Mouse (Mus musculus): ENCODE measurements around the gene Pum3.
"Not testable (repeated sequence)": the region's sequence is repeated elsewhere in the genome, so short reads cannot be mapped to it uniquely, and the experiment has no call there.

Pum3 gene

GRCm38 (mm10) chr19:27391344-27391743 lies 38.3 kb downstream of the Pum3 start:
- DNase-seq: no peak

GRCm38 (mm10) chr19:27389566-27389965 lies 40.1 kb downstream of the Pum3 start:
- DNase-seq: not testable (repeated sequence)

- DNase-seq: no peak
These were observed 44.3 kb downstream of the Pum3 start for GRCm38 (mm10) chr19:27385304-27385703.

GRCm38 (mm10) chr19:27383266-27383665 lies 46.4 kb downstream of the Pum3 start:
- no peak for DNase-seq

GRCm38 (mm10) chr19:27382131-27382530 lies 47.5 kb downstream of the Pum3 start:
- no peak for DNase-seq

- DNase-seq: no peak
These were observed 49.8 kb downstream of the Pum3 start for GRCm38 (mm10) chr19:27379712-27380401.

GRCm38 (mm10) chr19:27370784-27371183 lies 58.8 kb downstream of the Pum3 start:
- no peak for DNase-seq

- no peak for DNase-seq
These were observed 59.5 kb downstream of the Pum3 start for GRCm38 (mm10) chr19:27370174-27370573.

GRCm38 (mm10) chr19:27369461-27370135 lies 60.0 kb downstream of the Pum3 start:
- no peak for DNase-seq

- DNase-seq: no peak
These were observed 63.4 kb downstream of the Pum3 start for GRCm38 (mm10) chr19:27366113-27366746.

- no peak for DNase-seq
These were observed 65.1 kb downstream of the Pum3 start for GRCm38 (mm10) chr19:27364521-27364931.

GRCm38 (mm10) chr19:27363891-27364290 lies 65.7 kb downstream of the Pum3 start:
- no peak for DNase-seq

- DNase-seq: no peak
These were observed 69.2 kb downstream of the Pum3 start for GRCm38 (mm10) chr19:27360381-27360780.

GRCm38 (mm10) chr19:27351700-27352099 lies 77.9 kb downstream of the Pum3 start:
- no peak for DNase-seq

- DNase-seq: no peak
These were observed 83.1 kb downstream of the Pum3 start for GRCm38 (mm10) chr19:27346501-27346900.
